Mouse (Mus musculus) liver, embryonic 14.5 days (tissue): ENCODE results near the gene Pla2g4f.

Experiments
- CTCF ChIP-seq: IDR thresholded peaks from 2 replicates; pipeline ENCODE4 v1.5.1; 2016; ENCODE audit warnings: antibody characterized with exemption, low read depth, control low read depth
- EP300 ChIP-seq: IDR thresholded peaks from 2 replicates; pipeline ENCODE4 v1.6.1; 2016; ENCODE audit warnings: antibody characterized with exemption, low read depth

DNA sequence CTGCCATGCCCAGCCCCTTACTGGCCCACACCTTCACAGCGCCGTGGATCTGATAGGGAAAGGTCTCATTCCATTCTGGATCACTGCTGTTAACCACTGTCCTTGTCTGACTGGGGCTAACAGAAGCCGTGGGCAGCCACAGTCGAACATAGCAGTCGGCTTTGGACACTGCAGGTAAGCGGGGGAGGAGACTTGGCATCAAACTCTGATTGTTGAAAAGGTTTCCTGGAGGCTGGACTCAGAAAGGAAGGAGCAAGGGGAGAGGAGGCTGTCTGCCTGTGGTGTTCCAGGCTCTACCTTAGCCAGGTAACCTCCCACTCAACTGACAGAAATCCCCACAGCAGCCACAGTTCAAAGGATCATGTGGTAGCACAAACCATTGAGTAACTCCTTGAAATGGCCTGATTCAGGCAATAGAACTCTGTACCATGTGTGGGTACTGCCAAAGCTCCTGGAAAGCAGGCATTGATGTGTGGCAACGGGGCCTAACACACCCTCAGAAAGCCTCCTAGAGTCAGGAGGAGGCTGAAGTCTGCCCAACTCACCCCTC, 1.6 kb downstream of the Pla2g4f start:
- TF ChIP-seq CTCF, result no peak
- TF ChIP-seq EP300, result no peak
